Mouse (Mus musculus) cerebellum, postnatal 25 days (tissue): ENCODE results near the gene Lbhd1.
A peak's percentile ranks its signal among the peaks of the same experiment; 100 is the strongest.
"Not testable (repeated sequence)": the region's sequence is repeated elsewhere in the genome, so short reads cannot be mapped to it uniquely, and the experiment has no call there.

Experiments
- DNase-seq, 2 experiments: peaks; one replicate each; pipeline ENCODE4 v3.0.0; 2021; ENCODE audit warnings: mixed read lengths in 2 of 2

Lbhd1 gene

GRCm38 (mm10) chr19:8871267-8872186 is 12.0 kb upstream of the Lbhd1 start, which contains the start of gene Ubxn1:
Ubxn1 (plus strand) TSS chr19:8871496.
- peak; percentile 98 to 99 for DNase-seq

- no peak for DNase-seq
Measured at GRCm38 (mm10) chr19:8872266-8872840, 11.2 kb upstream of the Lbhd1 start.

GRCm38 (mm10) chr19:8875031-8875430 is 8.5 kb upstream of the Lbhd1 start:
- DNase-seq, result no peak

- peak; percentile 89 to 92 for DNase-seq
Measured at GRCm38 (mm10) chr19:8880311-8881033, 3.1 kb upstream of the Lbhd1 start, which contains the start of gene Uqcc3. Uqcc3 (minus strand) TSS chr19:8880923.

GRCm38 (mm10) chr19:8881034-8881392 is 2.5 kb upstream of the Lbhd1 start:
- no peak for DNase-seq

GRCm38 (mm10) chr19:8886916-8887584 is 3.5 kb downstream of the Lbhd1 start:
- no peak for DNase-seq

- DNase-seq, result no peak
Measured at GRCm38 (mm10) chr19:8887585-8888463, 4.3 kb downstream of the Lbhd1 start.

GRCm38 (mm10) chr19:8888511-8889385 is 5.2 kb downstream of the Lbhd1 start, which contains the start of the genes 1810009A15Rik and Gm49416:
1810009A15Rik (plus strand) TSS chr19:8888853.
Gm49416 (plus strand) TSS chr19:8888926.
- DNase-seq, result peak; percentile 93 to 97

- DNase-seq, result peak; percentile 90 to 91
Measured at GRCm38 (mm10) chr19:8892829-8893766, 9.6 kb downstream of the Lbhd1 start, which contains the start of gene Ints5. Ints5 (plus strand) TSS chr19:8893005.

GRCm38 (mm10) chr19:8895397-8895960 is 11.9 kb downstream of the Lbhd1 start:
- DNase-seq, result peak in 1 of 2 experiments; percentile 39

- not testable (repeated sequence) for DNase-seq
Measured at GRCm38 (mm10) chr19:8896231-8896630, 12.7 kb downstream of the Lbhd1 start.

GRCm38 (mm10) chr19:8897211-8897864 is 13.8 kb downstream of the Lbhd1 start:
- peak; percentile 50 to 58 for DNase-seq

GRCm38 (mm10) chr19:8897865-8898495 is 14.4 kb downstream of the Lbhd1 start, which contains the start of gene Ganab:
Ganab (plus strand) TSS chr19:8898071.
- peak; percentile 94 to 97 for DNase-seq

GRCm38 (mm10) chr19:8898576-8898975 is 15.0 kb downstream of the Lbhd1 start:
- DNase-seq, result no peak

- DNase-seq, result no peak
Measured at GRCm38 (mm10) chr19:8899079-8899478, 15.5 kb downstream of the Lbhd1 start.

GRCm38 (mm10) chr19:8903412-8903811 is 19.9 kb downstream of the Lbhd1 start:
- DNase-seq, result no peak

- no peak for DNase-seq
Measured at GRCm38 (mm10) chr19:8908531-8908930, 25.0 kb downstream of the Lbhd1 start.

GRCm38 (mm10) chr19:8911810-8912209 is 28.3 kb downstream of the Lbhd1 start:
- no peak for DNase-seq
